In genomic region chr15:102097147-102097915, GRCm38 (mm10) we compare ENCODE assay signal across 12 mouse cellular contexts. TPM values are rescaled to one million over a fixed set of nuclear protein-coding genes. Genes with fewer than 3 reads are reported as not detected.
DNase-seq lines count a peak whose midpoint lies in the region; ATAC-seq and TF ChIP-seq lines count a peak whose summit lies in the region.
"Had no signal": no experiment of that assay in that cellular context is flagged by ENCODE, and none has a peak within 500 bp of the region (broad histone marks: within the 10 kb centered on the region; RNA-seq: fewer than 3 reads in every experiment).

No protein-coding gene starts in this region.

- WGBS in heart, embryonic 12.5 days: 68% methylated on average over 8 of the region's 8 CpGs
- WGBS in lung, postnatal 0 days: 67% methylated on average over 8 of the region's 8 CpGs
- 43% methylated on average over 8 of the region's 8 CpGs for WGBS in lung, adult 2 months
- WGBS in heart, postnatal 0 days: 68% methylated on average over 8 of the region's 8 CpGs

- H3K4me2 ChIP-seq in heart, embryonic 12.5 days: no peak overlapping the region
- no peak overlapping the region for H3K4me2 ChIP-seq in lung, postnatal 0 days (replicated peaks; ENCODE audit: low read depth, low read length)
- no peak overlapping the region for H3K4me2 ChIP-seq in heart, postnatal 0 days (ENCODE audit: low read depth, low read length)
- H3K4me2 ChIP-seq: neural tube, embryonic 12.5 days had no signal

- H3K27ac ChIP-seq in heart, embryonic 12.5 days (ENCODE audit: poor library complexity, severe bottlenecking): no peak overlapping the region; the same call in 1 of the 2 replicates
- H3K27ac ChIP-seq in lung, postnatal 0 days (ENCODE audit: low read length): peak overlapping the region; percentile 21
- 0 out of 2 replicates have a peak overlapping the region, but pooled peaks have one; percentile 56 for H3K27ac ChIP-seq in heart, postnatal 0 days (ENCODE audit: low read depth)
- H3K27ac ChIP-seq: neural tube, embryonic 12.5 days had no signal

- H3K4me1 ChIP-seq in heart, embryonic 12.5 days (replicated peaks): peaks cover 50% of the 10 kb centered on the region
- peaks cover 26% of the 10 kb centered on the region for H3K4me1 ChIP-seq in lung, postnatal 0 days (ENCODE audit: insufficient read depth, low read depth, low read length)
- H3K4me1 ChIP-seq in lung, adult 2 months (ENCODE audit: control insufficient read depth, insufficient read depth, low read length): peaks cover 13% of the 10 kb centered on the region
- peaks cover 22% of the 10 kb centered on the region for H3K4me1 ChIP-seq in heart, postnatal 0 days (ENCODE audit: control insufficient read depth, insufficient read depth)

- no peak for TF ChIP-seq POLR2A in lung, adult 2 months (IDR thresholded peaks at IDR 0.05; ENCODE audit: borderline replicate concordance, extremely low read depth, low read depth, low read length)

- H3K27me3 ChIP-seq in heart, embryonic 12.5 days (replicated peaks): no peaks in the 10 kb centered on the region
- no peaks in the 10 kb centered on the region for H3K27me3 ChIP-seq in lung, postnatal 0 days (replicated peaks; ENCODE audit: insufficient read depth, low read length)
- no peaks in the 10 kb centered on the region for H3K27me3 ChIP-seq in heart, postnatal 0 days (ENCODE audit: control insufficient read depth, insufficient read depth, low read length)

- no peak for ATAC-seq in heart, embryonic 12.5 days (ENCODE audit: insufficient number of reproducible peaks, low FRiP score)
- ATAC-seq in lung, postnatal 0 days: no peak
- ATAC-seq in heart, postnatal 0 days (ENCODE audit: insufficient read depth, low read depth): no peak
- ATAC-seq: activated CD4-positive, CD25-positive, alpha-beta regulatory T cell, adult 4 months; CD4-positive, CD25-positive, alpha-beta regulatory T cell, adult 4 months had no signal

- no peak overlapping the region for H3K4me3 ChIP-seq in heart, embryonic 12.5 days
- no peak overlapping the region for H3K4me3 ChIP-seq in lung, postnatal 0 days (ENCODE audit: low read depth, low read length)
- no peak overlapping the region for H3K4me3 ChIP-seq in lung, adult 2 months (replicated peaks; ENCODE audit: extremely low read depth, low read depth, low read length)
- no peak overlapping the region for H3K4me3 ChIP-seq in heart, postnatal 0 days (ENCODE audit: low read depth, low read length)
- H3K4me3 ChIP-seq: neural tube, embryonic 12.5 days had no signal

- peaks cover 57% of the 10 kb centered on the region for H3K36me3 ChIP-seq in heart, embryonic 12.5 days
- H3K36me3 ChIP-seq in lung, postnatal 0 days (ENCODE audit: insufficient read depth, low read length): peaks cover 30% of the 10 kb centered on the region; the same call in 1 of the 2 replicates
- peaks cover 49% of the 10 kb centered on the region for H3K36me3 ChIP-seq in heart, postnatal 0 days (replicated peaks; ENCODE audit: control insufficient read depth, insufficient read depth, low read length)

- H3K9me3 ChIP-seq in heart, embryonic 12.5 days (replicated peaks): no peaks in the 10 kb centered on the region
- H3K9me3 ChIP-seq in lung, postnatal 0 days (ENCODE audit: low read length): no peaks in the 10 kb centered on the region
- no peaks in the 10 kb centered on the region for H3K9me3 ChIP-seq in heart, postnatal 0 days (replicated peaks; ENCODE audit: control insufficient read depth, low read length)
- H3K9me3 ChIP-seq: neural tube, embryonic 12.5 days had no signal

- H3K9ac ChIP-seq in heart, embryonic 12.5 days: no peak overlapping the region
- no peak overlapping the region for H3K9ac ChIP-seq in lung, postnatal 0 days (replicated peaks; ENCODE audit: low read depth)
- H3K9ac ChIP-seq in heart, postnatal 0 days (replicated peaks; ENCODE audit: low read depth, low read length): no peak overlapping the region
- H3K9ac ChIP-seq: neural tube, embryonic 12.5 days had no signal

- DNase-seq in heart, adult 11 months: peak; percentile 98
- DNase-seq in lung, postnatal 0 days (ENCODE audit: low spot score): no peak
- DNase-seq in lung, adult 2 months: no peak
- DNase-seq in heart, postnatal 0 days (ENCODE audit: low spot score): no peak
- DNase-seq in right cerebral cortex, postnatal 36 days (ENCODE audit: low spot score in 2 of 2): no peak
- DNase-seq in urinary bladder, postnatal 25 days (ENCODE audit: low spot score): no peak
- no peak for DNase-seq in cerebellum, adult 9-10 months
- DNase-seq: lung, postnatal 4 days had no signal

- TF ChIP-seq CTCF in lung, postnatal 0 days (IDR thresholded peaks at IDR 0.05): no peak
- TF ChIP-seq CTCF in lung, adult 2 months (IDR thresholded peaks at IDR 0.05; ENCODE audit: insufficient read depth, low read length): no peak
- no peak for TF ChIP-seq CTCF in heart, postnatal 0 days (IDR thresholded peaks at IDR 0.05; ENCODE audit: low read depth)

- TF ChIP-seq EP300 in lung, postnatal 0 days (IDR thresholded peaks at IDR 0.05): no peak
- no peak for TF ChIP-seq EP300 in heart, postnatal 0 days (IDR thresholded peaks at IDR 0.05; ENCODE audit: low read depth)

RNA-seq across cellular contexts. Expression of gene Tns2, which starts 2.9 kb away (rescaled TPM):
- 35.3 and 38.7 TPM in 2 replicates for polyA plus RNA-seq in heart, embryonic 12.5 days (2016; fragmentation: Nextera tagmentation; extraction: Ambion mirVana)
- polyA plus RNA-seq in lung, postnatal 0 days (2015; fragmentation: Nextera tagmentation; extraction: Ambion mirVana): 48.7 and 51.6 TPM in 2 replicates
- 255 and 329 TPM in 2 replicates for polyA plus RNA-seq in lung, adult 2 months (2012; rRNA removed)
- total RNA-seq in heart, postnatal 0 days (2014; rRNA removed; ENCODE audit: low replicate concordance): 40.3 and 57.9 TPM in 2 replicates
- 21.9 and 24.6 TPM in 2 replicates for polyA plus RNA-seq in heart, postnatal 0 days (2015; fragmentation: Nextera tagmentation; extraction: Ambion mirVana)

RNA-seq across cellular contexts. Expression of gene Eif4b, which starts 23.8 kb away (rescaled TPM):
- polyA plus RNA-seq in heart, embryonic 12.5 days (2016; fragmentation: Nextera tagmentation; extraction: Ambion mirVana): 79.9 and 80.2 TPM in 2 replicates
- 54.0 and 61.8 TPM in 2 replicates for polyA plus RNA-seq in lung, postnatal 0 days (2015; fragmentation: Nextera tagmentation; extraction: Ambion mirVana)
- 47.3 and 87.1 TPM in 2 replicates for polyA plus RNA-seq in lung, adult 2 months (2012; rRNA removed)
- 109 and 110 TPM in 2 replicates for total RNA-seq in heart, postnatal 0 days (2014; rRNA removed; ENCODE audit: low replicate concordance)
- polyA plus RNA-seq in heart, postnatal 0 days (2015; fragmentation: Nextera tagmentation; extraction: Ambion mirVana): 40.6 and 46.0 TPM in 2 replicates

RNA-seq across cellular contexts. Expression of gene Spryd3, which starts 38.7 kb away (rescaled TPM):
- 19.8 and 20.9 TPM in 2 replicates for polyA plus RNA-seq in heart, embryonic 12.5 days (2016; fragmentation: Nextera tagmentation; extraction: Ambion mirVana)
- 20.4 and 22.2 TPM in 2 replicates for polyA plus RNA-seq in lung, postnatal 0 days (2015; fragmentation: Nextera tagmentation; extraction: Ambion mirVana)
- 40.8 and 55.2 TPM in 2 replicates for polyA plus RNA-seq in lung, adult 2 months (2012; rRNA removed)
- 20.0 and 22.8 TPM in 2 replicates for total RNA-seq in heart, postnatal 0 days (2014; rRNA removed; ENCODE audit: low replicate concordance)
- 15.1 and 16.0 TPM in 2 replicates for polyA plus RNA-seq in heart, postnatal 0 days (2015; fragmentation: Nextera tagmentation; extraction: Ambion mirVana)

RNA-seq across cellular contexts. Expression of gene Igfbp6, which starts 46.8 kb away (rescaled TPM):
- 1.7 and 2.5 TPM in 2 replicates for polyA plus RNA-seq in heart, embryonic 12.5 days (2016; fragmentation: Nextera tagmentation; extraction: Ambion mirVana)
- 109 and 123 TPM in 2 replicates for polyA plus RNA-seq in lung, postnatal 0 days (2015; fragmentation: Nextera tagmentation; extraction: Ambion mirVana)
- polyA plus RNA-seq in lung, adult 2 months (2012; rRNA removed): 337 and 400 TPM in 2 replicates
- total RNA-seq in heart, postnatal 0 days (2014; rRNA removed; ENCODE audit: low replicate concordance): 30.5 and 35.4 TPM in 2 replicates
- 24.0 and 24.2 TPM in 2 replicates for polyA plus RNA-seq in heart, postnatal 0 days (2015; fragmentation: Nextera tagmentation; extraction: Ambion mirVana)

RNA-seq across cellular contexts. Expression of gene Soat2, which starts 53.0 kb away (rescaled TPM):
- 0.87 and 1.2 TPM in 2 replicates for polyA plus RNA-seq in heart, embryonic 12.5 days (2016; fragmentation: Nextera tagmentation; extraction: Ambion mirVana)
- polyA plus RNA-seq in lung, postnatal 0 days (2015; fragmentation: Nextera tagmentation; extraction: Ambion mirVana): 0.08 and 0.16 TPM in 2 replicates
- polyA plus RNA-seq in lung, adult 2 months (2012; rRNA removed): 1.1 and 1.2 TPM in 2 replicates
- 1.7 TPM in 1 of 2 replicates, not detected in the other for total RNA-seq in heart, postnatal 0 days (2014; rRNA removed; ENCODE audit: low replicate concordance)
- 0.08 and 0.14 TPM in 2 replicates for polyA plus RNA-seq in heart, postnatal 0 days (2015; fragmentation: Nextera tagmentation; extraction: Ambion mirVana)
